Mouse (Mus musculus) megakaryocyte-erythroid progenitor cell, adult 5-6 weeks (primary cell): Measurements from ENCODE around the gene Ankrd13c. TPM values are rescaled to one million over a fixed set of nuclear protein-coding genes. Genes with fewer than 3 reads are reported as not detected.

Experiments used
- ATAC-seq: replicated peaks from 2 replicates; pipeline ENCODE4 v1.8.0; 2016; ENCODE audit warnings: mild to moderate bottlenecking, inconsistent platforms; ENCODE audit not compliant: severe bottlenecking, poor library complexity, low FRiP score, low TSS enrichment
- total RNA-seq, 2 experiments: library from RNA; stranded (forward) in 1 of 2; stranded (reverse) in 1 of 2; fragments of 200-1000, 215-1000 nt in 1 of 2; fragments of >200 nt in 1 of 2; fragmentation: Nextera tagmentation in 1 of 2; gene quantifications; 2 replicates each; pipeline ENCODE4 v1.2.3; 2014 to 2017

Ankrd13c gene
- total RNA-seq, 2 experiments from 2014 or later, result 45.5 to 56.0 TPM

GRCm38 (mm10) chr3:158049508-158049907 is 102.5 kb downstream of the Ankrd13c start:
- no peak for ATAC-seq

Other genes with a start within 250 kb of the Ankrd13c start
- 0.57 and 4.1 TPM in 2 replicates for gene Cth, start 22.2 kb upstream of the Ankrd13c start, total RNA-seq (2014; fragmentation: Nextera tagmentation)
- gene Cth, start 22.2 kb upstream of the Ankrd13c start, total RNA-seq (2017), result 1.5 TPM in 1 of 2 replicates, not detected in the other
- gene Srsf11, start 89.4 kb downstream of the Ankrd13c start, total RNA-seq (2014; fragmentation: Nextera tagmentation), result 271 and 287 TPM in 2 replicates
- 372 and 379 TPM in 2 replicates for gene Srsf11, start 89.4 kb downstream of the Ankrd13c start, total RNA-seq (2017)
- gene Lrrc40, start 89.4 kb downstream of the Ankrd13c start, total RNA-seq (2014; fragmentation: Nextera tagmentation), result 23.6 and 42.2 TPM in 2 replicates
- gene Lrrc40, start 89.4 kb downstream of the Ankrd13c start, total RNA-seq (2017), result 37.3 and 46.6 TPM in 2 replicates